ENCODE assay signal across 16 mouse cellular contexts in genomic region chr5:126629826-126630225, GRCm38 (mm10).
"Had no signal": no experiment of that assay in that cellular context is flagged by ENCODE, and none has a peak within 500 bp of the region (broad histone marks: within the 10 kb centered on the region; RNA-seq: fewer than 3 reads in every experiment).

No protein-coding gene starts in this region.

- H3K9ac ChIP-seq: lung, embryonic 15.5 days; midbrain, embryonic 13.5 days; midbrain, embryonic 15.5 days; neural tube, embryonic 12.5 days; stomach, embryonic 15.5 days had no signal

- H3K9me3 ChIP-seq: lung, embryonic 15.5 days; midbrain, embryonic 13.5 days; midbrain, embryonic 15.5 days; neural tube, embryonic 12.5 days; stomach, embryonic 15.5 days had no signal

- H3K4me2 ChIP-seq: lung, embryonic 15.5 days; midbrain, embryonic 11.5 days; midbrain, embryonic 13.5 days; midbrain, embryonic 15.5 days; neural tube, embryonic 12.5 days; stomach, embryonic 15.5 days had no signal

- H3K4me3 ChIP-seq: lung, embryonic 15.5 days; megakaryocyte, embryonic 14.5 days; midbrain, embryonic 13.5 days; midbrain, embryonic 15.5 days; neural tube, embryonic 12.5 days; stomach, embryonic 15.5 days had no signal

- DNase-seq: lung, adult 2 months; lung, postnatal 14 days; lung, postnatal 36 days; right cerebral cortex, postnatal 14 days; thymus, adult 18-20 months; thymus, postnatal 14 days; thymus, postnatal 36 days had no signal

- H3K27ac ChIP-seq: lung, embryonic 15.5 days; macrophage; midbrain, embryonic 13.5 days; midbrain, embryonic 15.5 days; neural tube, embryonic 12.5 days; stomach, embryonic 15.5 days had no signal

- H3K27me3 ChIP-seq: lung, embryonic 15.5 days; megakaryocyte, embryonic 14.5 days; midbrain, embryonic 13.5 days; midbrain, embryonic 15.5 days; neural tube, embryonic 12.5 days; stomach, embryonic 15.5 days had no signal

- ATAC-seq: lung, postnatal 0 days; midbrain, embryonic 13.5 days; midbrain, embryonic 15.5 days had no signal

- H3K36me3 ChIP-seq: lung, embryonic 15.5 days; midbrain, embryonic 13.5 days; midbrain, embryonic 15.5 days; neural tube, embryonic 12.5 days; stomach, embryonic 15.5 days had no signal

- H3K4me1 ChIP-seq: lung, embryonic 15.5 days; megakaryocyte, embryonic 14.5 days; midbrain, embryonic 13.5 days; midbrain, embryonic 15.5 days; neural tube, embryonic 12.5 days; stomach, embryonic 15.5 days had no signal
